Mouse (Mus musculus): Measurements from ENCODE around the gene Per2. TPM values are rescaled to one million over a fixed set of nuclear protein-coding genes. Genes with fewer than 3 reads are reported as not detected.

Gene Per2
- polyA plus RNA-seq (2012; fragmentation: generic; extraction: Trizol) = 1.8 TPM

GRCm38 (mm10) chr1:91459059-91459809 lies at the start of gene Per2:
Gene Per2, minus strand, starts transcription at chr1:91459324.
- no peaks in the 10 kb centered on the region for H3K36me3 ChIP-seq (ENCODE audit: control insufficient read depth, insufficient read depth)
- H3K27me3 ChIP-seq (ENCODE audit: control insufficient read depth, insufficient read depth, insufficient read length) = no peaks in the 10 kb centered on the region
- peak within 1 kb of the TSS; percentile 93 for H3K4me2 ChIP-seq (ENCODE audit: low read depth)
- TF ChIP-seq POLR2A (IDR thresholded peaks at IDR 0.05; ENCODE audit: insufficient read length, low read depth) (peak; percentile 58), TCF3 (IDR thresholded peaks at IDR 0.05; ENCODE audit: insufficient read length, low read depth) (no peak), SRF (IDR thresholded peaks at IDR 0.05; ENCODE audit: control insufficient read depth, insufficient read length, low read depth) (no peak), TCF12 (IDR thresholded peaks at IDR 0.05; ENCODE audit: insufficient read depth, poor library complexity, severe bottlenecking) (no peak), MYOD1 (IDR thresholded peaks at IDR 0.05; ENCODE audit: control insufficient read depth in 1 of 3, insufficient read length in 2 of 3, low read depth in 2 of 3) (peak in 2 of 3 experiments; percentile 30 to 70), E2F4 (IDR thresholded peaks at IDR 0.05; ENCODE audit: insufficient read depth) (no peak), MAX (IDR thresholded peaks at IDR 0.05; ENCODE audit: low read depth) (peak; percentile 94), POLR2AphosphoS2 (IDR thresholded peaks at IDR 0.05; ENCODE audit: insufficient read length, low read depth) (peak; percentile 46), REST (IDR thresholded peaks at IDR 0.05; ENCODE audit: insufficient read depth, insufficient read length) (no peak), USF1 (IDR thresholded peaks at IDR 0.05; ENCODE audit: low read depth) (no peak), MYOG (IDR thresholded peaks at IDR 0.05; ENCODE audit: control insufficient read depth in 1 of 3, insufficient read depth in 1 of 3, insufficient read length in 2 of 3, low read depth in 2 of 3) (peak in 2 of 3 experiments; percentile 65 to 67)
- peaks cover 27% of the 10 kb centered on the region for H3K79me2 ChIP-seq (ENCODE audit: control insufficient read depth, insufficient read depth)
- H3ac ChIP-seq (ENCODE audit: control insufficient read depth, insufficient read length) = peak within 1 kb of the TSS; percentile 57
- H3K4me3 ChIP-seq = peak within 1 kb of the TSS; percentile 40

GRCm38 (mm10) chr1:91504615-91505014 lies 45.5 kb upstream of the Per2 start:
- TF ChIP-seq E2F4 (IDR thresholded peaks at IDR 0.05; ENCODE audit: insufficient read depth) (no peak), POLR2AphosphoS2 (IDR thresholded peaks at IDR 0.05; ENCODE audit: insufficient read length, low read depth) (no peak), MAX (IDR thresholded peaks at IDR 0.05; ENCODE audit: low read depth) (no peak), POLR2A (IDR thresholded peaks at IDR 0.05; ENCODE audit: insufficient read length, low read depth) (no peak), SRF (IDR thresholded peaks at IDR 0.05; ENCODE audit: control insufficient read depth, insufficient read length, low read depth) (no peak), MYOG (IDR thresholded peaks at IDR 0.05; ENCODE audit: control insufficient read depth in 1 of 3, insufficient read depth in 1 of 3, insufficient read length in 2 of 3, low read depth in 2 of 3) (peak in 1 of 3 experiments; percentile 23)
- Histone ChIP-seq H3K4me2 (ENCODE audit: low read depth) (no peak overlapping the region), H3K36me3 (ENCODE audit: control insufficient read depth, insufficient read depth) (peaks cover 37% of the 10 kb centered on the region), H3K79me2 (ENCODE audit: control insufficient read depth, insufficient read depth) (no peaks in the 10 kb centered on the region), H3K27me3 (ENCODE audit: control insufficient read depth, insufficient read depth, insufficient read length) (no peaks in the 10 kb centered on the region), H3ac (ENCODE audit: control insufficient read depth, insufficient read length) (no peak overlapping the region), H3K4me3 (no peak overlapping the region)

- no peak for TF ChIP-seq POLR2AphosphoS2 (IDR thresholded peaks at IDR 0.05; ENCODE audit: insufficient read length, low read depth)
- TF ChIP-seq MYOD1 (IDR thresholded peaks at IDR 0.05; ENCODE audit: control insufficient read depth in 1 of 3, insufficient read length in 2 of 3, low read depth in 2 of 3) = no peak
- TF ChIP-seq SRF (IDR thresholded peaks at IDR 0.05; ENCODE audit: control insufficient read depth, insufficient read length, low read depth) = no peak
- no peak overlapping the region for H3K4me3 ChIP-seq
- H3K79me2 ChIP-seq (ENCODE audit: control insufficient read depth, insufficient read depth) = peaks cover 23% of the 10 kb centered on the region
- H3K27me3 ChIP-seq (ENCODE audit: control insufficient read depth, insufficient read depth, insufficient read length) = no peaks in the 10 kb centered on the region
- no peak overlapping the region for H3K4me2 ChIP-seq (ENCODE audit: low read depth)
- peaks cover 14% of the 10 kb centered on the region for H3K36me3 ChIP-seq (ENCODE audit: control insufficient read depth, insufficient read depth)
- H3ac ChIP-seq (ENCODE audit: control insufficient read depth, insufficient read length) = no peak overlapping the region
Observed at GRCm38 (mm10) chr1:91498579-91498978, 39.5 kb upstream of the Per2 start.

- Histone ChIP-seq H3ac (ENCODE audit: control insufficient read depth, insufficient read length) (peak overlapping the region; percentile 59), H3K36me3 (ENCODE audit: control insufficient read depth, insufficient read depth) (peaks cover 5% of the 10 kb centered on the region), H3K79me2 (ENCODE audit: control insufficient read depth, insufficient read depth) (peaks cover 23% of the 10 kb centered on the region), H3K4me2 (ENCODE audit: low read depth) (peak overlapping the region; percentile 87), H3K27me3 (ENCODE audit: control insufficient read depth, insufficient read depth, insufficient read length) (no peaks in the 10 kb centered on the region), H3K4me3 (peak overlapping the region; percentile 62)
- TF ChIP-seq MYOD1 (IDR thresholded peaks at IDR 0.05; ENCODE audit: control insufficient read depth in 1 of 3, insufficient read length in 2 of 3, low read depth in 2 of 3) (no peak), POLR2AphosphoS2 (IDR thresholded peaks at IDR 0.05; ENCODE audit: insufficient read length, low read depth) (no peak), E2F4 (IDR thresholded peaks at IDR 0.05; ENCODE audit: insufficient read depth) (no peak), TCF3 (IDR thresholded peaks at IDR 0.05; ENCODE audit: insufficient read length, low read depth) (no peak), SRF (IDR thresholded peaks at IDR 0.05; ENCODE audit: control insufficient read depth, insufficient read length, low read depth) (no peak), POLR2A (IDR thresholded peaks at IDR 0.05; ENCODE audit: insufficient read length, low read depth) (no peak), USF1 (IDR thresholded peaks at IDR 0.05; ENCODE audit: low read depth) (no peak), MYOG (IDR thresholded peaks at IDR 0.05; ENCODE audit: control insufficient read depth in 1 of 3, insufficient read depth in 1 of 3, insufficient read length in 2 of 3, low read depth in 2 of 3) (no peak), TCF12 (IDR thresholded peaks at IDR 0.05; ENCODE audit: insufficient read depth, poor library complexity, severe bottlenecking) (no peak), MAX (IDR thresholded peaks at IDR 0.05; ENCODE audit: low read depth) (no peak)
Observed at GRCm38 (mm10) chr1:91495321-91495720, 36.2 kb upstream of the Per2 start.

- Histone ChIP-seq H3K4me2 (ENCODE audit: low read depth) (peak within 1 kb of the TSS; percentile 88), H3K4me3 (peak within 1 kb of the TSS; percentile 62), H3ac (ENCODE audit: control insufficient read depth, insufficient read length) (peak within 1 kb of the TSS; percentile 59), H3K36me3 (ENCODE audit: control insufficient read depth, insufficient read depth) (no peaks in the 10 kb centered on the region), H3K79me2 (ENCODE audit: control insufficient read depth, insufficient read depth) (peaks cover 23% of the 10 kb centered on the region), H3K27me3 (ENCODE audit: control insufficient read depth, insufficient read depth, insufficient read length) (no peaks in the 10 kb centered on the region)
- TF ChIP-seq E2F4 (IDR thresholded peaks at IDR 0.05; ENCODE audit: insufficient read depth) (no peak), MYOG (IDR thresholded peaks at IDR 0.05; ENCODE audit: control insufficient read depth in 1 of 3, insufficient read depth in 1 of 3, insufficient read length in 2 of 3, low read depth in 2 of 3) (peak in 1 of 3 experiments; percentile 29), POLR2AphosphoS2 (IDR thresholded peaks at IDR 0.05; ENCODE audit: insufficient read length, low read depth) (peak; percentile 78), POLR2A (IDR thresholded peaks at IDR 0.05; ENCODE audit: insufficient read length, low read depth) (peak; percentile 90), TCF12 (IDR thresholded peaks at IDR 0.05; ENCODE audit: insufficient read depth, poor library complexity, severe bottlenecking) (no peak)
Observed at GRCm38 (mm10) chr1:91494457-91495140, 35.5 kb upstream of the Per2 start, which contains the start of gene Traf3ip1. Gene Traf3ip1, plus strand, starts transcription at chr1:91494647.
